Mouse (Mus musculus): ENCODE results near the gene Ptprn. TPM values are rescaled to one million over a fixed set of nuclear protein-coding genes. Genes with fewer than 3 reads are reported as not detected.

Gene Ptprn
- total RNA-seq (2022), result 10 to 100 TPM; 59.0 to 80.7 (median 66.5) TPM

- DNase-seq, result no peak
Observed at GRCm38 (mm10) chr1:75264091-75264880, at the start of gene Ptprn. Gene Ptprn (minus strand): TSS chr1:75264502.

DNA sequence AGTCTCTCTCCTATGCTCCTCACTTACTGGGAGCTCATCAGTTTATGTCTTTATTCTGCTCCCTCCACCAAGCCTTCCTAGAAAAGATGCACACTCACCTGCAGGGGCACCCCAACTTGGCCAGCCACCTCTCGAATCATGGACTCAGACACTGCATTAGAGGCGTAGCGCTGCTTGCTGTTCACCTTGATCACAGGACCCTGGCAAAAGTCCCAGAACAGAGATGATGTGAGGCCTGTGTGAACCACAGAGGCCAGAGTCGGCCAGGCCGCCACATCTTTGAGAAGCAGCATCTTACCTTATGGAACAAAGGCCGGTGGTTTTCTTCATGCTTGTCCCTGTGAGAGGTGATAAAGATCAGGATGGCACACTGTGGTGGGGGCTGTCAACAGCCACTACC is 47.4 kb upstream of the Ptprn start:
- no peak for DNase-seq

- DNase-seq, result no peak
Observed at GRCm38 (mm10) chr1:75304662-75305061, 40.4 kb upstream of the Ptprn start.

- DNase-seq, result no peak
Observed at GRCm38 (mm10) chr1:75294294-75294693, 30.0 kb upstream of the Ptprn start.

- no peak for DNase-seq
Observed at GRCm38 (mm10) chr1:75293331-75293701, 29.0 kb upstream of the Ptprn start.

GRCm38 (mm10) chr1:75292476-75293330 is 28.4 kb upstream of the Ptprn start:
- DNase-seq, result no peak

GRCm38 (mm10) chr1:75291321-75291720 is 27.0 kb upstream of the Ptprn start:
- DNase-seq, result no peak

GRCm38 (mm10) chr1:75290582-75290981 is 26.3 kb upstream of the Ptprn start:
- DNase-seq, result no peak

GRCm38 (mm10) chr1:75289888-75290431 is 25.7 kb upstream of the Ptprn start:
- no peak for DNase-seq

- no peak for DNase-seq
Observed at GRCm38 (mm10) chr1:75289376-75289775, 25.1 kb upstream of the Ptprn start.

DNA sequence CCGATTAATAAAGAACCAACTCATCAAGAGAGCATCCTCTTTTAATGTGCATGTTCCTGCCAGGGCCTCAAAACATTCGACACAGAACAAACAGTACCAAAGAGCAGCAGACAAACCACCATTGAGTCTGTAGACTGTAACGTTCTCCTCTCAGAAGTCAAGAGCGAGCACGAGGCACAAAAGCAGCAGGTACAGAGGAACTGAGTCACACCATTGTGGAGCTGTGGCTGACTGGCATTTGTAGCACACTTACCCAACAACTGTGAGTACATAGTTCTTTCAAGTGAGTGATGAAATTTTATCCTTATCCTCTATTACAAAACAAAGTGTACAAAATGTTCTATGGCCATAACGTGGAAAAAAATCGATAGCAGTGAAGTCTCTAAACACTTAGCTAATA is 20.6 kb upstream of the Ptprn start:
- no peak for DNase-seq

DNA sequence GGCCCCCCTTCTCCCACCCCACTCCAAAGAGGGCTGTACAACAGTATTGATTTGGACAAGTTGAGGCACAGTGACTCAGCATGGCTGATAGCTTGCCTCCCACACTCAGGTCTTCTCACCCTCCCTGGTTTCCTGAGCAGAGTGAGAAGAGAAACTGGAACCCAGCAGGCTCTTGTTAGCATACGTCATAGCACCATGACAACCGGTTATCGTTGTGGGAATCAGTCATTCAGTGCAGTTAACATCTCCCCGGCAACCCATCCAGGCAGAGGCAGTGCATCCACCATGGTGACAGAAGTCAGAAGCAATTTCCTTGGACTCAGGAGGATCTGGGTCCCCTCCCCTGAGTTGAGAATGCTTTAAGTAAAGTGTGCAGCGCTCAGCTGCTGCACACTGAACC is 18.7 kb upstream of the Ptprn start:
- DNase-seq, result no peak

- no peak for DNase-seq
Observed at GRCm38 (mm10) chr1:75278228-75278627, 13.9 kb upstream of the Ptprn start, which contains the start of gene Resp18. Gene Resp18 (minus strand): TSS chr1:75278415.

- DNase-seq, result no peak
Observed at GRCm38 (mm10) chr1:75277195-75278188, 13.2 kb upstream of the Ptprn start.

DNA sequence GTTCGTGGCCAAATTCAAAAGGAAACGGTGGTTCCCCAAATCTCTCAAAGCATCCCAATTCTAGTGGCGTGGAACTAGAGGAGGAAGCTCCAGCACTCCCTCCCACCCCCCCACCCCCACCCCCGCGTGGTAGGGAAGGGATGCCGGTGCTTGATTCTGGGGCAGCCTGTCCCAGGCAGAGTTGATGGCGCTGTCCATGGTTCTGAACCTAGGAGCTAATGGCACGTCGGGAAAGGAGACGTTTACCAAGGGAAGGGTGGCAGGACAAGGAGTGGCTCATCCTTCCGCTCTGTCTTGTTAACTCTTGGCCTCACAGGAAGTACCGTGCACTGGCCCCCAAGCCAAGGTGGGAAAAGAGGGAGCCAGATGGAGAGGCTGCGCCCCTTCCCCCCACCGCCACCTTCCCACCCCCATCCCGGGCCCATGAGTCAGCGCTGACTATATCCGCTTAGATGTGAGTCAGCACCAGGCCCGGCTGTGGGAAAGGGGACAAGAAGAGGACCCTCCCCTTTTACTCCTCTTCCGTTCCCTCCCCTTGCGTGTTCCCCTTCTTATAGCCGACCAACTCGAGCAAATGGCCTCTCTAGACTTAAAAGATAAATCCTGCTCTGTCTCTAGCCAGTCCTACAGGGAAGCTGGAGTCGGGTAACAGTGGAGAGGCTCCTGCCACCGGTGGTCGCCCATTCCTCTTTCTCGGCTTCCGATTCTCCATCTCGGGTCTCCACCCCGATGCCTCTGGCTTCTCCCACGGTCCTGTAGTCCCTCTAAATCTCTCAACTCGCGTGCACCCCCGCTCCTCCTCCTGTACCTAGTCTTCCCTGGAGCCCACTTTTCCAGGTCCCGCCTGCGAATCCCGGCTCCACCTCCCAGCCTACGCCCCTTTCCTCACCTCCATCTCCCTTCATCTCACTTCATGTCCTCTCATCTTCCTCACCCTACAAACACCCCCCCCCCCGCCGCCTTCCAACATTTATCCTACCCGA is 1.0 kb downstream of the Ptprn start:
- no peak for DNase-seq

DNA sequence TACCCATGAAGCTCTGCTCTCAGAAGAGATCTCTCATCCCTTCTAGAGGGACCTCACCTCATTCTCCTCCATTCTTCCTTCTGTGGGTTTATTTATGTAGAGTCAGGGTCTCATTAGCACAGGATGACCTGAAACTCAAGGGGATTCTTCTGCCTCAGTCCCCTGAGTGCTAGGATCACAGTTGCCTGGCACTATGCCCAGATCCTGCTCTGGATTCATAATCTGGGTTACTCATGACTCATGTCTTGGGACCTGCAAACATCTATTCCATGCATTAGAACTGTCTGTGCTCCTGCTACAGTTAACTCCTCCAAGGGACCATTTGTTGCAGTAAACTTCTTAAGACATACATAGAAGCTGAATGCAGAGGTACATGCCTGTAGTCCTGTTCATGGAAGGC is 3.0 kb downstream of the Ptprn start:
- no peak for DNase-seq

GRCm38 (mm10) chr1:75255516-75256046 is 8.7 kb downstream of the Ptprn start:
- no peak for DNase-seq

DNA sequence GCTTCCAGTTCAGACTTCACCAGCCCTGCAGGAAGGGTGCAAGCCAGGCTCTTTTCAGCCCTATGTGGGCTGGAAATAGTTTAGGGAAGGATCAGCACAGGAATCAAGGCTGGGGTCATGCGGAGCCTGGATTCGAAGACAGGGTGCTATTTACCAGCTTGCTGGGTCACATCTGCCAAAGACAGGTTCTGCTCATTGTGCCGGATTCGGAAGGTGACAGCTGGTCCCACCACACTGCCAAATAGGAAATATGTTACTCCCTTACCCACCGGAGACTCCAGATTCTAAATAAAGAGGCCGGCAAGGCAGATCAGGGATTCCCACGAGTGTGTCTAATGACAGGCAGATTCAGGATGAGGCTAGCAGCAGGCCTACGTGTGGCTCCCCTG is 9.7 kb downstream of the Ptprn start:
- DNase-seq, result no peak

DNA sequence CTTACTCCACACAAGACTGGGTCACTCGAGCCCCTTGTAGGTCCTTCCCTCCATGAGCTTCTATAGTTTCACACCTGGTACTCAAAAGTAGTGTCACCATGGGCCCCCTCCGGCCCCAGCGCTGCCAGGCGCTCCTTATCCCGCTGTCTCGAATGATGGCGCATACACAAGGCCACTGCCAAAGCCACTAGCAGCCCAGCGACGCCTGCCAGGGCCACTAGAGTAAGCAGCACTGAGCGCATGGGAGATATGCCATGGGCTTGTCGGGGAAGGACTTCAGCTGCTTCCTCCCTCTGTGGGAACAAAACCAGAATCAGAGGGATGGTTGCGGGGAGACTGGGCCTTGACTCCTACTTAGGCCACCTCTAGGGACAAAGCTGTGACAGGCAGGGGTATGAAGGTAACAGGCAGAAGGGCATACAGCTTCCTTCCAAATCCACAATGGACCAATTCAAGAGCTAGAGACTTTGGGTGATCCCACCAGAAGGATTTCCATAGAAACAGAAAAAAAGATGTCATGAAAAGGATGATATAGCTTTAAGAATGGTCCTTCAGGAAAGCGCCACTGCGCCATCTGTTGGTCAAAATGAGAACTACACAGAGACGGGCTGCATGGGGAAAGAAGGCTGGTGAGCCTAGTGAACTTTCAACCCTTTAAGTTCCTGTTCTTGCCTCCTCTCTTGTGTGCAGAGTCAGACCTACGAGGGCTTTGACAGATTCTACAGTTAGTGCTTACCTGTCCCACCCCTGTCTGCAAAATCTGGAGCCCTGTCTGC is 10.3 kb downstream of the Ptprn start:
- no peak for DNase-seq

- no peak for DNase-seq
Observed at GRCm38 (mm10) chr1:75253029-75253428, 11.3 kb downstream of the Ptprn start.
